Mouse (Mus musculus): ENCODE results near the gene Olfr985.

Olfr985 gene

DNA sequence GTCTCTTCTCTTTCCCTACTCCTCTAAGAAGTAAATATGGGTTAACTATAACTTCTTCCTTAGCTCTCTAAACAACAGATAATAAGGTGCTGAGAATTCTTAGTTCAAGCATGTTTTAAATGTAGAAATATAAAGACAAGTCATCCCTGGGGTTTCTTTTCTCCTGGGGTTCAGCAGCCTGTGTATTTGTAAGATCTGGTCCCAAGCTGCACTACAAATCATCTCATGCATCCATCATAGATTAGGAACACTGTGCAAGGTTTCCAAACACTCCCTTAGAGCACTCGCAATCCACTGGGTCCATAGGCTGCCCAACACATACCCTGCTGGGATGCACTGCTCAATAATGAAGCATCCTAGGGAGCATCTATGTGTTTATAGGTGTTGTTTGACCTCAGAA lies at the start of gene Olfr985:
TSS of gene Olfr985 (minus strand) at position 101 of the 400 bp plus-strand sequence.
- no peak for DNase-seq

DNA sequence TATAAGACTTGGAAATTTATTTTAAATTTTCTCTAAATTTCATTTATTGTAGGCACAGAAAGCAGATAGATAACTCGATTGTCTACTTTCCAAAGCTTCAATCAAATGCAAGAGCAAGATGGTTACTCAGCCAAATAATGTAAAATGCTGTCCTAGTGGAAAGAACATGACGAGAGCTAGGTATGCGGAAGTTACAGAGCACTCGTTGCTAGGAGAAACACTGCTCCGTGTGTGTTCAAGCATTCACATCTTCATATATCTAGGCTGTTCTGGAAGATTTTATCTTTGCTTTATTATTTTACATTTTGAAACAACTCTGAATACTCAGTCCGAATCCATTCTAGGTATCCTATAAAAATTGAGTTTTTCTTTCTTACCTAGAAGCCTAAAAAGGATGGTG lies 47.0 kb upstream of the Olfr985 start:
- DNase-seq, result no peak

DNA sequence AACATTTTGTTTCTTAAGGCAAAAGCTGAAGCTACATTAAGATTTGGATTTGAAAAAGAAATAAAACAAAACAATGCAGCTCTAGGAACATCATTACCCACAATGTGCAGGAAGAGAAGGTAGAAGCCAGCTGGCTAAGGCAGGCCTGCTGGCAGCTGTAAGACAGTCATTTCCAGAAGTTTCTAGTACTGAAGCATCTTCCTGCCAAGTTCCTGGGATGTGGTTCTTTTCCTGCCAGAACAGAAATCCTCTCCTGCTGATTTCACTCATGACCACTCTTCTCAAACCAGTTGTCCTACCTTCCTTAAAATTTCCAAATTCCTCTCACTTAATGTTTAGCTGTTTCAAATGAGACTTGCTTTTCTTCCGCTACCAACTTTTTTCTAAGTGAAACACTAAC lies 36.5 kb upstream of the Olfr985 start:
- DNase-seq, result no peak

DNA sequence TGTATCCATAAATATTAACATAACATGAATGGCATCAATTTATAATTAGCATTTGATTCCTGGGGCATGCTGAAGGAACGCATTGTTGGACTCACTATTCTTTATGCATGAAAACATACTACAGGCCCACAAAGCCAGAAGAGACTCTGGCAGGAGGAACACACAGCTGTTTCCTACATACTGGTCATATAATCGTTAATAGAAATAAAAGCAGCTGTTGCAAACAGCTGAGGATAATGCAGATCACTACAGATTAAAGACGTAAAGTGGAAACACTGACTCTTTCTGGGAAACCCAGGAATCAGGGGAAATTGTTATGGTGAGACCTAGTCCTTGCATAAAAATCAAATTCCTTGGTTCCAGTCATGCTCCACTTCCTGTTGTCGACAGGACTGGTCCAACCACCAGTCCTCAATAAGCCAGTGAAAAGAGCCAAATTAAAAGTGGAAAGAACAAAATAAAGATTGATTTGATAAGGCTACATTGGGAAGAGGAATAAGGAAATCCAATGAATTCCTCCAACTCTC lies 25.2 kb upstream of the Olfr985 start:
- no peak for DNase-seq

DNA sequence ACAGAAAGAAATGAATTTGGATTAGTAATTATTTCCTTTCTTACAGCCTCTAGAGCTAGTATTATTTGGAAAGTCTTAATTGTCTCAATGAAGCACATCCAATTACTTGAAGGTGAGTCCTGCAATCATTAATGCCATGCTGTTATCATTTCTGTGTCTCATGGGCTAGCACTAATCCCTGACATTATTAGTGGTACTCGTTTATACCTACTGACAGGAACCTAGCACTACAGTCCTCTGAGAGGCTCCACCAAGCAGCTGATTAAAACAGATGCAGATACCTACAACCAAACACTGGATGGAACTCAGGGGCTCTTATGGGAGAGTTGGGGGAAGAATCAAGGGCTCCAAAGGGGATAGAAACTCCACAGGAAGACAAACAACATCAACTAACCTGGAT lies 11.6 kb upstream of the Olfr985 start:
- DNase-seq, result no peak

DNA sequence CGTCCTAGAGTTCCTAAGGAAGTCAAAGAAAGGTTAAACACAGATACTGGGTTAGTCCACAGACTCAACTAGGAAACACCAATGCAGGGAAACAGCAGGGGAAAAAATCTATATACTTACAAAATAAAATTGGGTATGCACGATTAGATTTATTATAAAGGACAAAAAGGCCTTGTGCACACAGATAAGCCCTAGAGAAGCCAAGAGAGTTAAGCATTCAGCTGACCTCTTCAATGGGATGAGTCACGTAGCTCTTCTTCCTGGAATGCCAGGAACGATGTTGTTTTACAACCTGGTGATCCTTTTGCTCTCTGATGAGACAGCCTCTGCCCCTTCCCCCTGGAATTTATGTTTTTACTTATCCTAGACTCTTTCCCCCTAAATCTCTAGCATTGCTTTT lies 9.5 kb upstream of the Olfr985 start:
- DNase-seq, result no peak

DNA sequence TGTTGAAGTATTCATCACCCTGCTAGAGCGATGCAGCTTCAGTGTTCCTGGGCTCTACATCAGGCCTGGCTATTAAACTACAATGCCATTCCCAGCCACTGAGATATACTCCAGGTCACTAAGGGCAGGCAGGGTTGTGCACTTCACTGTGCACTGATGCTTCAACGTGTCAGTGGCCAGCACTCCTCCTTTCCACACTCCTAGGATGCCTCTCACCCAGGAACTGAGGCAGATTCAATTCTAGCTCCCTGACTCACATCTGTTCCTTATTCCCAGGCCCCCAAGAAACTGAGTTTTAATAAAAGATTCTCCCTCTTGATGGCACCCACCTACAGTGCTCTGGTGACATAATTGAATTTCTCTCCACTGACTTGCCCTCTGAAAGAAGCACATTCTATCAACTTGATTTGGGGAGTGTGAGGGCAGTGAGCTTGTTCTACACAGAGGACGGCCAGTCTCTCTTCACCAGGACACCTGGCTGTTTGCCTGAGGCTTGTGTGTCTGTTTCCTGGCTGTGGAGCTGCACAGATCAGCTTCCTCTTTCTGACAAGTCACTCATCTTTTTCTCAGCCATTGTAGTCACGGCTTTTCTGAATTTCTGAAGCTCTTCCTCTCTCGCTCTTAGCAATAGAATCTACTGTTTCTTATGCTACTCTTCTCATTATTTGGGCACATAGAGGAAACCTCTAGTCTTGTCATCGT lies 7.2 kb upstream of the Olfr985 start:
- no peak for DNase-seq

DNA sequence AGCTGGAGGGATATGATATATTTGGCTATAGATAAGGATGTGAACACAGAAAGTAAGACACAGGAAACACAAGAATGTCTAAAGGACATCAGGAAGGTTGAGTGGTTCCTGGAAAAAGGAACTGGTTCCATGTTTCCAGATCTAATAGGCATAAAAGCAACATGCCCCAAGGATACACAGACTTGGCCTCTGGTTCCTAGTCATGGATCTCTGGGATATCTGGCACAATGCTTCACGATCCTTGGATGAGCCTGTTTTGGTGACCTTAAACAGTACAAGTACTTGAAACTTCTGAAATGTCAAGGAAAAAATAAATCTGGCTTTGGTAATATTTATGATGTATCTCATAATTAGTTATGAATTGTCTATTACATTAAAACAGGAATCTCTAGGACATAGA lies 572 bp upstream of the Olfr985 start:
- DNase-seq, result no peak

DNA sequence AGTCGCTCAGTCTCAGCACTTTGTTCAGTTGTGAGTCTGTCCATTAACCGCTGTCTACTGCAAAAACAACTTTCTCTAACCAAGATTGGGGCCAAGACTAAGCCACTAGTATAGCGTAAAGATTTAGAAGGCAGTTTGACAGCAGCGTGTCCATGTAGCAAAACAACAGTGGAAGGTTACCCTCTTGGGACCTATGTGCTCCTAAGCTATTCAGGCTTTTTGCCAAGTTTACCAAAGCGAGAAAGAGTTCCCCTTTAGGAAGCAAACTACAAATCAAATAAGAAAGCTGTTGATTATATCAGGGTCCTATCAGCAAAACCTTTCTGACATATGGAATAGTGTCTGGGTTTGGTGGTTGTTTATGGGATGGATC lies 12.7 kb downstream of the Olfr985 start:
- no peak for DNase-seq

DNA sequence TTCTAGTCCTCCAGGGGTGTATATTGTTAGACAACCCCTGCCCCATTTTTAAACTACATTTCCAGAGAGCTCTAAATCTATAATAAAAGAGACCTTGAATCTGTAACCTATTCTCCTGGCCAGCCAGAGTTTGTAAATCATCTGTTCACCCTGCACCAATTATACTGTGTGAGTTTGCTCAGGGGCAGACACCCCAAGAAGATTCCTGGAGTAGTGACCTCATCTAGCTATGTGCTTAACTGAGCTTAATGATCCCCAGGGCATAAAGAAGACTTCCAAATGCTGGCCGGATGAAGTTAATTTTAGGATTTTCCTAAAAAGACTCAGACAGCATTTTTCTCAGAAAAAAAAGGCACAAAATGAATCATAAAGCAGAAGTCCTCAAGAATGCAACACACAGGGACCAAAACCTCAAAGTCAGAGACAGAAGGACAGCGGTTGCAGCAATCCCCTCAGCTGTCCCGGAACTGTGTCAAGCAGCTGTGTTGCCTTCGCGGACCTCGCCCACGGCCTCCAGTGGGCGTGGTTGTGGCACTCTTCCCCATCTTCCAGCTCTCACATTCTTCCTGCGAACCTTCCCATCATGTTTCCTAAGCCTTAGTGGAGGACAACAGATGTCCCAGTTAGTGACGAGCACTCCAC lies 13.2 kb downstream of the Olfr985 start:
- no peak for DNase-seq

DNA sequence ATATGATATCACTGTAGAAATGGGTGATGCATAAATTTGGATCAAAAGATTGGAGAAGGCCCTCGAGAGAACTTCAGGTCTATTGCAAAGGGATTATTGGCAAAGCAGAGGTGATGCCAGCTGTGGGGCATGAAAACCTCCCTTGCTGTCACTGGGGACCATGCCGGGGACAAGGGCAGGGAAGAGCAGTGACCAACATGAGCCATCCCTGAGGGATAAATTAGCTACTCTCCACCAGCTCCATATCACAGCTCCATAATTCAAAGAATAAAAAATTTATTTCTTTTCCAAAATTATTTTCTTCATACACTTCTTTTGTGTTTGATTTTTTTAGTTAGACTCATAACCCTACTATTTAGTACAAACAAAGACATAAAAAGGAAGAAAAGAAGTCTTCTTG lies 15.9 kb downstream of the Olfr985 start, which contains the start of gene Olfr984:
TSS of gene Olfr984 (minus strand) at position 101 of the 400 bp plus-strand sequence.
- DNase-seq, result no peak

DNA sequence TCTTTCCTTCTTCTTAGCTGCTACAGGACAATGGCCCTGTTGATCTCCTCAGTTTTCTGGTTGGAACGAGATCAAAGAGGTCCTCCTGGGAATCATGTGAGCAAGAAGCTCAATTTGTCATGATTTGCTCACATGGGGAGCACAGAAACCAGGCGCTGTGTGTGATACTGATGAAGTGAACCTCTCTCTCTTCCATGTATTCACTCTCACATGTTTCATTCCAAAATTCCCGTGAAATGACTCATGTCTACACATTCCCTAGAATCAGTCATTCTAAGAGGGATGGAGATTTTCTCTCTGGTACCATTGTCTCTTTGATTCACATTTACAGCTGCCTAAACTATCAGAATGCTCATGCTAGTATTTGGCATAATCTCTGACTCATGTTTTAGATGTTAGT lies 35.2 kb downstream of the Olfr985 start:
- no peak for DNase-seq

DNA sequence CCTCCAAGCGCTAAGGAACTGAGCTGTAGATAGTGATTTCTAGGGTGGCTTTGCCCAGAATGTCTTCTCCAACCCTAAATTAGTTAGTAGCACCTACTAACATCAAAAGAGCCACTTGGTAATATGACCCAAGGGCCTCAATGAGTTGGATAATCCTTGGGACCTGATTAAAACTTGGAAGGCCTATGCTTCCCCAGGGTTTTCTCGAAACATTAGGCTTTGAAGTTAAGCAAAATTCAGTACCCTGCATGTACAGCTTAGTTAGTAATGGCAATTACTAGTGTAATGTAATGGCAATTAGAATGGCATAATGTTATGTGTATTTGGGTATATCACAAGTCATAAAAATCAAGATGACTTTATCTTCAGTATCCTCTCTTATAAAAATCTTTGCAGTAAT lies 36.5 kb downstream of the Olfr985 start, which contains the start of gene Olfr983:
TSS of gene Olfr983 (minus strand) at position 101 of the 400 bp plus-strand sequence.
- no peak for DNase-seq
